Mouse (Mus musculus): Measurements from ENCODE around the gene Lclat1.

DNA sequence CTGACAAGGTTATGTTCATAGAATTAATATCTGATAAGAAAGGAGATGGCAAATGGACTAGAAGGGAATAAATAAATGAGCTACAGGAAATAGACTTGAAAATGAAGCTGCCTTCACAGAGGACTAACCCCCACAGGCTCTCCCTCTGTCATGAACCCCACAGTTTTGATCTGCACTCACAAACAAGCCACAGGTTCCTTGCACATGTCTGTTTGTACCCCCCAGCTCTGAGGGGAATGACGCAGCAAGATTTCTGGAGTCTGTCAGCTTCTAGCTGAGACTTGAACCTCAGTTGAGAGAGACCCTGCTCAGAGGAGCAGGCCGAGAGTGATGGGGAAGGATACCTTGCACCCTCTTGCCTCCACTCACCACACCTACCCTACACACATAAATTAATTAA lies 124.8 kb downstream of the Lclat1 start:
- TF ChIP-seq GATA1 (IDR thresholded peaks at IDR 0.05; ENCODE audit: borderline replicate concordance, low read length) (no peak), FLI1 (IDR thresholded peaks at IDR 0.05; ENCODE audit: low read length) (no peak)
